Mouse (Mus musculus): ENCODE data around the gene Slc25a13. TPM values are rescaled to one million over a fixed set of nuclear protein-coding genes. Genes with fewer than 3 reads are reported as not detected.

Gene Slc25a13
- polyA plus RNA-seq, 1 experiment from 2014 or later, result 40.8 TPM

DNA sequence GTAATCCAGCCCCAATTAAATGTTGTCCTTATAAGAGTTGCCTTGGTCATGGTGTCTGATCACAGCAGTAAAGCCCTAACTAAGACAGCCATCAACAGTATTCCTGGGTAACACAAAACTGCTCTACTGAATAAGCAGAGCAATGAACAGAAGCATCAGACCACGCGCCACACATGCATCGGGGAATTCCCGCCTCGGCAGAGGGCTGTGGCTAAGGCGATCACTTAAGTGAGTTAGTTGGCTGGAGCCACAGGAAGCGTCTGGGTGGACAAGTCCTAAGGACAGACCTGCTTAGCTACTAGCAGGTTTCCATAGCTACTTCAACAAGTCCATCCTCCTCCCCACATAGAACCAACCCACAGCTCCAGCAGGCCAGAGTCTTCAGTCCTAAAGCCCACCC is 6.3 kb downstream of the Slc25a13 start:
- H3K36me3 ChIP-seq (ENCODE audit: control insufficient read depth, insufficient read depth, low read length), result no peaks in the 10 kb centered on the region
- ATAC-seq (replicated peaks; ENCODE audit: low FRiP score) (no peak), DNase-seq (ENCODE audit: low spot score) (no peak)
- no peaks in the 10 kb centered on the region for H3K9me3 ChIP-seq (ENCODE audit: control insufficient read depth, low read length)
- no peak overlapping the region for H3K4me2 ChIP-seq (ENCODE audit: low read depth, low read length, severe bottlenecking)
- WGBS, result 92% methylated on average over 7 of the region's 7 CpGs
- H3K9ac ChIP-seq (ENCODE audit: low read length), result no peak overlapping the region
- no peak overlapping the region for H3K4me3 ChIP-seq (ENCODE audit: low read depth, low read length)
- no peaks in the 10 kb centered on the region for H3K27me3 ChIP-seq (ENCODE audit: control insufficient read depth, insufficient read depth, low read length)
- H3K27ac ChIP-seq (ENCODE audit: low read depth, low read length), result no peak overlapping the region
- H3K4me1 ChIP-seq (replicated peaks; ENCODE audit: control insufficient read depth, insufficient read depth, low read length), result no peaks in the 10 kb centered on the region; the same call in 1 of the 2 replicates

DNA sequence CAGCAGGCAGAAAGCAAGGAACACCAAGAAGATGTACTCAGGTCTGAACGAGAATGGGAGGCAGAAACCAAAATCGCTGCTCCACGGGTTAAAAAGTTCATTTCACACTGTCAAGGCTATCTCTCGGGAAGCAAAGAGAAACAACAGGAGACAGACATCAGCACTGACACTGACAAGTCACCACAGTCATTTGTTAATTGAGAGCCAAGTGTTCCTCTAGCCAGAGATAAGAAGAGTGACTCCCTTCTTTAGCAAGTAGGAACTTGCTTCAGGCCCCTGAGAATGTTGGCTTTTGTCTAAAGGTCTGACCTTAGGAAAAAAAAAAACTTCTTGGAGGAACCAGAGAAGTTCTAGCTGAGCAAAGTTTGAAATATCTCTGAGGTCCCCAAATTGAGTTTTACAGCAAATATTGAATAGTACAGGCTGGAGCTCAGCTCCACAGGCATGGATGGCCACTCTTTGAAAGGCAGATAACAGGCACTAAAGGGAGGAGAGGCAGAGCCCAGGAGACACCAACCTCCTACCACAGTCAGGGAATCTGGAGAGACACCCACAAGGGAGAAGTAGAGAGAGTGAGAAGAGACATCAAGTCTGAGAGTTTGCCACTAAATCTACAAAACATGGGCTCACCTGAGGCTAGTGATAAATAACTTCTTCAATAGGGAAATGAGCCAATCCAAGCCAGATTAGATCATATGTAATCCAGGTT is 8.5 kb downstream of the Slc25a13 start:
- no peaks in the 10 kb centered on the region for H3K27me3 ChIP-seq (ENCODE audit: control insufficient read depth, insufficient read depth, low read length)
- no peak for ATAC-seq (replicated peaks; ENCODE audit: low FRiP score)
- no peak overlapping the region for H3K27ac ChIP-seq (ENCODE audit: low read depth, low read length)
- H3K4me1 ChIP-seq (replicated peaks; ENCODE audit: control insufficient read depth, insufficient read depth, low read length), result no peaks in the 10 kb centered on the region
- no peak for DNase-seq (ENCODE audit: low spot score)
- H3K4me3 ChIP-seq (ENCODE audit: low read depth, low read length), result no peak overlapping the region
- H3K36me3 ChIP-seq (ENCODE audit: control insufficient read depth, insufficient read depth, low read length), result no peaks in the 10 kb centered on the region
- WGBS, result 80% methylated on average over 4 of the region's 4 CpGs
- no peaks in the 10 kb centered on the region for H3K9me3 ChIP-seq (ENCODE audit: control insufficient read depth, low read length)
- H3K9ac ChIP-seq (ENCODE audit: low read length), result no peak overlapping the region
- H3K4me2 ChIP-seq (ENCODE audit: low read depth, low read length, severe bottlenecking), result no peak overlapping the region

DNA sequence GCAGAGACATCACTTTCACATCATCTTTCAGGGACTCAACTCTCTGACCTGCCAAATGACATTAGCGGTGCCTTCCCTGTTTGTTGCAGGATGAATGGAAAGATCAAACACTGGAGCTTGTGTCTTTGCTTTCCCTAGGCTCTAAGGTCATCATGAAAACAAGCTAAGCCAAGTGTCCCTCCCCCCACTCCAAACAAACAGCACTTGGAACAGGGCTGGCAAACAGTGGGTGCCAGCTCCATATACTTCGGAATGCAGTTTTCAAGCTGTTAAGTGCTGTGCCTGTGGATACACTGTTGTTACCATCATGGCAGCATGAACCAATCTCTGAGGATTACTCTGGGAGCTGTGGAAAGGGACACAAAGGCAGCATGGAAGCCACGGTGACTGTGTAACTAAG is 9.1 kb downstream of the Slc25a13 start:
- no peak overlapping the region for H3K4me2 ChIP-seq (ENCODE audit: low read depth, low read length, severe bottlenecking)

DNA sequence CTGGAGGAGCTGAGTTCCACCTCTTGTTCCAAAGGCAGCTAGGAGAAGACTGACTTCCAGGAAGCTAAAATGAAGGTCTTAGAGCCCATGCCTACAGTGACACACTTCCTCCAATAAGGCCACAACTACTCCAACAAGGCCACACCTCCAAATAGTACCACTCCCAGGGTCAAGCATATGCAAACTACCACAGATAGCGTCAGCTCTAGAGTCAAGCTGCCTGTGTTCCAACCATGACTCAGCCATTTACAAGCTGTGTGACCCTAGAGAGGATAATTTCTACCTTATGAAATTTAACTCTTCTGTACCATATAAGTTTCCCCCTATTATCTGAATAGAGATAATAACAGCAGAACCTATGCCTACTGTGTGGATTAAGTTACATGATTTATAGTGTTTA is 9.6 kb downstream of the Slc25a13 start:
- no peak for ATAC-seq (replicated peaks; ENCODE audit: low FRiP score)
- H3K27me3 ChIP-seq (ENCODE audit: control insufficient read depth, insufficient read depth, low read length), result no peaks in the 10 kb centered on the region
- WGBS, result 92% methylated on average over 1 of the region's 1 CpGs

More for the DNA sequence above, 9.1 kb downstream of the Slc25a13 start:
- DNase-seq (ENCODE audit: low spot score) (no peak), ATAC-seq (replicated peaks; ENCODE audit: low FRiP score) (no peak)
- Histone ChIP-seq H3K9me3 (ENCODE audit: control insufficient read depth, low read length) (no peaks in the 10 kb centered on the region), H3K4me1 (replicated peaks; ENCODE audit: control insufficient read depth, insufficient read depth, low read length) (no peaks in the 10 kb centered on the region), H3K4me3 (ENCODE audit: low read depth, low read length) (no peak overlapping the region), H3K27me3 (ENCODE audit: control insufficient read depth, insufficient read depth, low read length) (no peaks in the 10 kb centered on the region), H3K36me3 (ENCODE audit: control insufficient read depth, insufficient read depth, low read length) (no peaks in the 10 kb centered on the region), H3K9ac (ENCODE audit: low read length) (no peak overlapping the region), H3K27ac (ENCODE audit: low read depth, low read length) (no peak overlapping the region)
- 83% methylated on average over 3 of the region's 3 CpGs for WGBS

DNA sequence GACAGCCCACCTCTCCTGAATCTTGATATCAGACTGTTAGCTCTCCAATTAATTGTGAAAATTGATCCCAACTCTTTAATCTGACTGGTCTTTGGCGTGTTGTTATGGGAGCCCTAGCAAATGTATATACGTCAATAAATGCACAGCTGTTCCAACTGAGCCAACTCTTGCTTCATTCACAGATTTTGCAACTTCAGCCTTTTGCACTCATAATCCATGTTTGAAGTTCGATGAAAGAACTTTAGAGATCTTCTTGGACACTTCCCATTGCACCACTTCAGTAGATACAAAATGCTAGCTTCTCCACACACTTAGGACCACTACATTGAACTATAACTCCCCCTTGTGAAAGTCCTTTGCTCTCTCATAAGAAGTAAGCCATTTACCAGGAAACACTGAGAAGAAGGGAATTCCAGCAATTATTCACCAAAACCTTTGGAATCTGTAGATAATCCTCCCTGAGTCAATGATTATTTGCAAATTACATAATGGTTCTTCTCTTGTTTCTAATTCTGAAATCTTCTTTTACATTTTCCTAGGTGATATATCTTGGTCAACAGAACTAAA is 11.3 kb downstream of the Slc25a13 start:
- Histone ChIP-seq H3K4me3 (ENCODE audit: low read depth, low read length) (no peak overlapping the region), H3K4me1 (replicated peaks; ENCODE audit: control insufficient read depth, insufficient read depth, low read length) (no peaks in the 10 kb centered on the region), H3K36me3 (ENCODE audit: control insufficient read depth, insufficient read depth, low read length) (no peaks in the 10 kb centered on the region), H3K27ac (ENCODE audit: low read depth, low read length) (no peak overlapping the region), H3K27me3 (ENCODE audit: control insufficient read depth, insufficient read depth, low read length) (no peaks in the 10 kb centered on the region), H3K9me3 (ENCODE audit: control insufficient read depth, low read length) (no peaks in the 10 kb centered on the region), H3K9ac (ENCODE audit: low read length) (no peak overlapping the region), H3K4me2 (ENCODE audit: low read depth, low read length, severe bottlenecking) (no peak overlapping the region)
- DNase-seq (ENCODE audit: low spot score) (no peak), ATAC-seq (replicated peaks; ENCODE audit: low FRiP score) (no peak)
- 88% methylated on average over 3 of the region's 3 CpGs for WGBS

More for the DNA sequence above, 9.6 kb downstream of the Slc25a13 start:
- no peaks in the 10 kb centered on the region for H3K4me1 ChIP-seq (replicated peaks; ENCODE audit: control insufficient read depth, insufficient read depth, low read length)
- H3K9me3 ChIP-seq (ENCODE audit: control insufficient read depth, low read length), result no peaks in the 10 kb centered on the region
- DNase-seq (ENCODE audit: low spot score), result no peak
- H3K27ac ChIP-seq (ENCODE audit: low read depth, low read length), result no peak overlapping the region
- H3K36me3 ChIP-seq (ENCODE audit: control insufficient read depth, insufficient read depth, low read length), result no peaks in the 10 kb centered on the region
- H3K4me2 ChIP-seq (ENCODE audit: low read depth, low read length, severe bottlenecking), result no peak overlapping the region
- H3K4me3 ChIP-seq (ENCODE audit: low read depth, low read length), result no peak overlapping the region
- H3K9ac ChIP-seq (ENCODE audit: low read length), result no peak overlapping the region

DNA sequence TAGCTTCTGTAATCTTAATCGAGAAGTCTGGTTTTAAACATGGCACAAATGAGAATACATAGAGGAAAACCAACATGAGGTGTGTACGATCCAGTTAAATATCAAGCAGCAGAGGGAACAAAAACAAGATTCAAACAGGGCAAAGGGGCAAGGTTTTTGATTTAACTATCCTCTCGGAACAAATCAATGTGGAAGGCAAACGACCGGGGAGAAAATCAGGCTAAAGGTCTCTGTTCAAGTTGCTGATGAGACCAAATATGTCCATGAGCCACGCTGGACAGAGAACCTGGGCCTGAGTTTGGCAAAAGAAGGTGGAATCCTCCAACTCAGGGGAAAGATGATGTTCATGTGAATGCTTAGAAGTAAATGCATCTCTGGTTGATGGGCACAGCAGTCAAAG is 14.5 kb downstream of the Slc25a13 start:
- H3K9me3 ChIP-seq (ENCODE audit: control insufficient read depth, low read length), result no peaks in the 10 kb centered on the region
- no peaks in the 10 kb centered on the region for H3K4me1 ChIP-seq (replicated peaks; ENCODE audit: control insufficient read depth, insufficient read depth, low read length)
- H3K4me2 ChIP-seq (ENCODE audit: low read depth, low read length, severe bottlenecking), result no peak overlapping the region
- H3K27me3 ChIP-seq (ENCODE audit: control insufficient read depth, insufficient read depth, low read length), result no peaks in the 10 kb centered on the region
- 91% methylated on average over 6 of the region's 6 CpGs for WGBS
- ATAC-seq (replicated peaks; ENCODE audit: low FRiP score) (no peak), DNase-seq (ENCODE audit: low spot score) (no peak)
- H3K9ac ChIP-seq (ENCODE audit: low read length), result no peak overlapping the region
- H3K36me3 ChIP-seq (ENCODE audit: control insufficient read depth, insufficient read depth, low read length), result no peaks in the 10 kb centered on the region
- H3K27ac ChIP-seq (ENCODE audit: low read depth, low read length), result no peak overlapping the region
- H3K4me3 ChIP-seq (ENCODE audit: low read depth, low read length), result no peak overlapping the region

DNA sequence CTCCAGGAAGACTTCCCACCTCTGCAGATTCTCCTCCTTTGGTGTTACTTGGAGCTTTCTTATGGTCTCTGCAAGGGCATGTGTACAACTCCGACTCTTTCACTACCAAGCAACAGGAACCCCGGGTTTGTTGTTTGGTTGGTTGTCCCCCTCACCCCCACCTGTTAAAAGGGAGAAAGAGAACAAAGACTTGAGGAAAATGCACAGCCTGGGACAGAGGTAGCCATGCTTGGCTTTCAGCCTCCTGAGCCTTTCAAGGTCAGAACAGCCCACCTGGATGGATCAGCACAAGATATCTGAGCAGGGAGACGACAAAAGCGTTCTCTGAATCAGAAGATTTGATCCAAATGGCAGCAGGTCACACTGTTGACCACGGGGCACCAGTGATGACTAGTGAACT is 15.0 kb downstream of the Slc25a13 start:
- Histone ChIP-seq H3K9ac (ENCODE audit: low read length) (no peak overlapping the region), H3K27me3 (ENCODE audit: control insufficient read depth, insufficient read depth, low read length) (no peaks in the 10 kb centered on the region), H3K27ac (ENCODE audit: low read depth, low read length) (no peak overlapping the region), H3K4me3 (ENCODE audit: low read depth, low read length) (no peak overlapping the region), H3K4me1 (replicated peaks; ENCODE audit: control insufficient read depth, insufficient read depth, low read length) (no peaks in the 10 kb centered on the region), H3K4me2 (ENCODE audit: low read depth, low read length, severe bottlenecking) (no peak overlapping the region), H3K36me3 (ENCODE audit: control insufficient read depth, insufficient read depth, low read length) (no peaks in the 10 kb centered on the region), H3K9me3 (ENCODE audit: control insufficient read depth, low read length) (no peaks in the 10 kb centered on the region)
- no peak for ATAC-seq (replicated peaks; ENCODE audit: low FRiP score)
- WGBS, result 83% methylated on average over 5 of the region's 5 CpGs
- DNase-seq (ENCODE audit: low spot score), result no peak

DNA sequence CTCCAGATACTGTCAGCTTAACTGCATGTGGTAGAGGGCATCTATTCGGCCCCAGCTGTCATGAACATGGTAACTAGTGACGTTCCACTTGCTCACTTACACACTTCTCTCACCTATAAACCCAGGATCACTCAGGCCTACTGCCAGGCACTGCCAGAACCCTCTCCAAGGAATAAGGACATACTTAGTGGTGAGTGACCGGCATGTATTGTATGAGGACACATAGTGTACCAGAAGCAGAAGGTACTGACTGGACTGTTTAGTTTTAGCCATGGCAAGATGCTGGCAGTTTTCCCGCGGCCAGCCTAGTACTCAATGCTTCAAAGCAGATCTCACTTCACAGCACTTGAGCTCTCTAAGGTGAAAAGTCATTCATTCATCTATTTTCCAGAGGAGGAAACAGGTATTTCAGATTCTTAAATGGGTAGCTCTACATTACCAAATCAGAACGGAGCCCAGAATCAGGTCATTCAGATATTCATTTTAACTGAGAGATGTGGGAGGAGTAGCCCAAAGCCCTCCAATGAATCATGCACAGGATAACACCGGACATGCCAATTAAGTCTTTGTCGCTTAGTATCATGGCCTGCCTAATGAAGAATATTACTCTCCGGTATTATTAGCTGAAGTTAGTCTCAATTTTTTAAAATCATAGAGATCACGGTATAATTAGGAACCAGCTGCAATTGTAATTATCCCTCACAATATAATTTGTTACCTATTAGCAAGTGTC is 17.7 kb downstream of the Slc25a13 start:
- H3K36me3 ChIP-seq (ENCODE audit: control insufficient read depth, insufficient read depth, low read length), result no peaks in the 10 kb centered on the region
- 84% methylated on average over 10 of the region's 10 CpGs for WGBS
- H3K9me3 ChIP-seq (ENCODE audit: control insufficient read depth, low read length), result no peaks in the 10 kb centered on the region
- H3K4me3 ChIP-seq (ENCODE audit: low read depth, low read length), result no peak overlapping the region
- no peaks in the 10 kb centered on the region for H3K4me1 ChIP-seq (replicated peaks; ENCODE audit: control insufficient read depth, insufficient read depth, low read length)
- H3K27ac ChIP-seq (ENCODE audit: low read depth, low read length), result no peak overlapping the region
- DNase-seq (ENCODE audit: low spot score), result no peak
- no peaks in the 10 kb centered on the region for H3K27me3 ChIP-seq (ENCODE audit: control insufficient read depth, insufficient read depth, low read length)
- no peak for ATAC-seq (replicated peaks; ENCODE audit: low FRiP score)
- no peak overlapping the region for H3K9ac ChIP-seq (ENCODE audit: low read length)
- H3K4me2 ChIP-seq (ENCODE audit: low read depth, low read length, severe bottlenecking), result no peak overlapping the region

Data from forebrain, embryonic 11.5 days (tissue).